Mouse (Mus musculus): ENCODE data around the gene Rph3al. TPM values are rescaled to one million over a fixed set of nuclear protein-coding genes. Genes with fewer than 3 reads are reported as not detected.

Rph3al gene
- polyA plus RNA-seq, 1 experiment = 12.6 TPM

GRCm38 (mm10) chr11:75951895-75952294 lies 13.7 kb upstream of the Rph3al start:
- TF ChIP-seq CTCF (conservative IDR thresholded peaks at IDR 0.05; ENCODE audit: insufficient read depth, insufficient read length, low read depth, low read length) (no peak), POLR2A (IDR thresholded peaks at IDR 0.05; ENCODE audit: low read depth, low read length) (no peak)
- no peak for DNase-seq
- Histone ChIP-seq H3K4me1 (ENCODE audit: control insufficient read depth, insufficient read depth, low read length) (peaks cover 3% of the 10 kb centered on the region; the same call in 1 of the 2 replicates), H3K36me3 (ENCODE audit: control insufficient read depth, insufficient read depth, low read length) (no peaks in the 10 kb centered on the region), H3K27me3 (replicated peaks; ENCODE audit: control insufficient read depth, insufficient read depth, low read length) (no peaks in the 10 kb centered on the region), H3K27ac (ENCODE audit: insufficient read depth, low read depth, low read length) (no peak overlapping the region), H3K4me3 (ENCODE audit: insufficient read depth, low read depth, low read length) (no peak overlapping the region)
- WGBS = 71% methylated on average over 5 of the region's 5 CpGs

- Histone ChIP-seq H3K27ac (ENCODE audit: insufficient read depth, low read depth, low read length) (no peak overlapping the region), H3K4me3 (ENCODE audit: insufficient read depth, low read depth, low read length) (no peak overlapping the region), H3K27me3 (replicated peaks; ENCODE audit: control insufficient read depth, insufficient read depth, low read length) (no peaks in the 10 kb centered on the region), H3K36me3 (ENCODE audit: control insufficient read depth, insufficient read depth, low read length) (no peaks in the 10 kb centered on the region), H3K4me1 (ENCODE audit: control insufficient read depth, insufficient read depth, low read length) (peaks cover 3% of the 10 kb centered on the region; the same call in 1 of the 2 replicates)
- no peak for DNase-seq
- WGBS = 82% methylated on average over 3 of the region's 3 CpGs
- no peak for TF ChIP-seq POLR2A (IDR thresholded peaks at IDR 0.05; ENCODE audit: low read depth, low read length)
- TF ChIP-seq CTCF (conservative IDR thresholded peaks at IDR 0.05; ENCODE audit: insufficient read depth, insufficient read length, low read depth, low read length) = no peak
Observed at GRCm38 (mm10) chr11:75950459-75950858, 12.2 kb upstream of the Rph3al start.

GRCm38 (mm10) chr11:75948789-75949188 lies 10.6 kb upstream of the Rph3al start:
- Histone ChIP-seq H3K4me1 (ENCODE audit: control insufficient read depth, insufficient read depth, low read length) (peaks cover 3% of the 10 kb centered on the region; the same call in 1 of the 2 replicates), H3K27ac (ENCODE audit: insufficient read depth, low read depth, low read length) (no peak overlapping the region), H3K36me3 (ENCODE audit: control insufficient read depth, insufficient read depth, low read length) (no peaks in the 10 kb centered on the region), H3K27me3 (replicated peaks; ENCODE audit: control insufficient read depth, insufficient read depth, low read length) (no peaks in the 10 kb centered on the region), H3K4me3 (ENCODE audit: insufficient read depth, low read depth, low read length) (no peak overlapping the region)
- no peak for DNase-seq
- WGBS = 68% methylated on average over 3 of the region's 3 CpGs
- TF ChIP-seq CTCF (conservative IDR thresholded peaks at IDR 0.05; ENCODE audit: insufficient read depth, insufficient read length, low read depth, low read length) (no peak), POLR2A (IDR thresholded peaks at IDR 0.05; ENCODE audit: low read depth, low read length) (no peak)

- Histone ChIP-seq H3K27me3 (replicated peaks; ENCODE audit: control insufficient read depth, insufficient read depth, low read length) (no peaks in the 10 kb centered on the region), H3K27ac (ENCODE audit: insufficient read depth, low read depth, low read length) (no peak overlapping the region; the same call in 1 of the 2 replicates), H3K4me1 (ENCODE audit: control insufficient read depth, insufficient read depth, low read length) (peaks cover 3% of the 10 kb centered on the region; the same call in 1 of the 2 replicates), H3K36me3 (ENCODE audit: control insufficient read depth, insufficient read depth, low read length) (no peaks in the 10 kb centered on the region), H3K4me3 (ENCODE audit: insufficient read depth, low read depth, low read length) (no peak overlapping the region)
- WGBS = 66% methylated on average over 5 of the region's 5 CpGs
- peak; percentile 36 for DNase-seq
- TF ChIP-seq CTCF (conservative IDR thresholded peaks at IDR 0.05; ENCODE audit: insufficient read depth, insufficient read length, low read depth, low read length) = no peak
- TF ChIP-seq POLR2A (IDR thresholded peaks at IDR 0.05; ENCODE audit: low read depth, low read length) = no peak
Observed at GRCm38 (mm10) chr11:75947223-75947622, 9.0 kb upstream of the Rph3al start.

- Histone ChIP-seq H3K4me1 (ENCODE audit: control insufficient read depth, insufficient read depth, low read length) (peaks cover 3% of the 10 kb centered on the region; the same call in 1 of the 2 replicates), H3K36me3 (ENCODE audit: control insufficient read depth, insufficient read depth, low read length) (no peaks in the 10 kb centered on the region), H3K27ac (ENCODE audit: insufficient read depth, low read depth, low read length) (no peak overlapping the region), H3K4me3 (ENCODE audit: insufficient read depth, low read depth, low read length) (no peak overlapping the region), H3K27me3 (replicated peaks; ENCODE audit: control insufficient read depth, insufficient read depth, low read length) (no peaks in the 10 kb centered on the region)
- WGBS = 61% methylated on average over 9 of the region's 9 CpGs
- TF ChIP-seq CTCF (conservative IDR thresholded peaks at IDR 0.05; ENCODE audit: insufficient read depth, insufficient read length, low read depth, low read length) (no peak), POLR2A (IDR thresholded peaks at IDR 0.05; ENCODE audit: low read depth, low read length) (no peak)
- no peak for DNase-seq
Observed at GRCm38 (mm10) chr11:75945805-75946450, 7.7 kb upstream of the Rph3al start.

GRCm38 (mm10) chr11:75937370-75937871 lies 808 bp downstream of the Rph3al start:
- Histone ChIP-seq H3K4me3 (ENCODE audit: insufficient read depth, low read depth, low read length) (peak overlapping the region; percentile 37; the same call in 1 of the 2 replicates), H3K27ac (ENCODE audit: insufficient read depth, low read depth, low read length) (peak overlapping the region; percentile 90), H3K4me1 (ENCODE audit: control insufficient read depth, insufficient read depth, low read length) (peaks cover 31% of the 10 kb centered on the region), H3K27me3 (replicated peaks; ENCODE audit: control insufficient read depth, insufficient read depth, low read length) (no peaks in the 10 kb centered on the region), H3K36me3 (ENCODE audit: control insufficient read depth, insufficient read depth, low read length) (no peaks in the 10 kb centered on the region)
- TF ChIP-seq POLR2A (IDR thresholded peaks at IDR 0.05; ENCODE audit: low read depth, low read length) = no peak
- no peak for TF ChIP-seq CTCF (conservative IDR thresholded peaks at IDR 0.05; ENCODE audit: insufficient read depth, insufficient read length, low read depth, low read length)
- peak; percentile 82 for DNase-seq
- WGBS = 21% methylated on average over 6 of the region's 6 CpGs

GRCm38 (mm10) chr11:75935819-75936430 lies 2.3 kb downstream of the Rph3al start:
- TF ChIP-seq CTCF (conservative IDR thresholded peaks at IDR 0.05; ENCODE audit: insufficient read depth, insufficient read length, low read depth, low read length) = no peak
- peak; percentile 20 for TF ChIP-seq POLR2A (IDR thresholded peaks at IDR 0.05; ENCODE audit: low read depth, low read length)
- Histone ChIP-seq H3K4me1 (ENCODE audit: control insufficient read depth, insufficient read depth, low read length) (peaks cover 31% of the 10 kb centered on the region), H3K27ac (ENCODE audit: insufficient read depth, low read depth, low read length) (peak overlapping the region; percentile 89), H3K36me3 (ENCODE audit: control insufficient read depth, insufficient read depth, low read length) (no peaks in the 10 kb centered on the region), H3K4me3 (ENCODE audit: insufficient read depth, low read depth, low read length) (no peak overlapping the region), H3K27me3 (replicated peaks; ENCODE audit: control insufficient read depth, insufficient read depth, low read length) (no peaks in the 10 kb centered on the region)
- 33% methylated on average over 7 of the region's 7 CpGs for WGBS
- DNase-seq = peak; percentile 96
